Mouse (Mus musculus): ENCODE data around the gene Son.
"Not testable (repeated sequence)": the region's sequence is repeated elsewhere in the genome, so short reads cannot be mapped to it uniquely, and the experiment has no call there.

Gene Son

GRCm38 (mm10) chr16:91639161-91639560 lies 8.1 kb upstream of the Son start:
- no peak for DNase-seq (ENCODE audit: low spot score in 2 of 2)

GRCm38 (mm10) chr16:91639636-91640035 lies 7.7 kb upstream of the Son start:
- no peak for DNase-seq (ENCODE audit: low spot score in 2 of 2)

GRCm38 (mm10) chr16:91640171-91640570 lies 7.1 kb upstream of the Son start:
- no peak for DNase-seq (ENCODE audit: low spot score in 2 of 2)

- DNase-seq (ENCODE audit: low spot score in 2 of 2) = no peak
Observed at GRCm38 (mm10) chr16:91644901-91645300, 2.4 kb upstream of the Son start.

- DNase-seq (ENCODE audit: low spot score in 2 of 2) = not testable (repeated sequence)
Observed at GRCm38 (mm10) chr16:91645420-91645819, 1.9 kb upstream of the Son start.

GRCm38 (mm10) chr16:91645995-91646602 lies 1.2 kb upstream of the Son start:
- DNase-seq (ENCODE audit: low spot score in 2 of 2) = no peak

GRCm38 (mm10) chr16:91646681-91647419 lies 456 bp upstream of the Son start, which contains the start of gene Gart:
TSS of gene Gart (minus strand) at chr16:91646952.
- DNase-seq (ENCODE audit: low spot score in 2 of 2) = peak; percentile 90 to 91

GRCm38 (mm10) chr16:91648220-91648550 lies 879 bp downstream of the Son start:
- peak; percentile 62 to 79 for DNase-seq (ENCODE audit: low spot score in 2 of 2)

- no peak for DNase-seq (ENCODE audit: low spot score in 2 of 2)
Observed at GRCm38 (mm10) chr16:91649246-91649645, 1.9 kb downstream of the Son start.

GRCm38 (mm10) chr16:91649781-91650180 lies 2.5 kb downstream of the Son start:
- DNase-seq (ENCODE audit: low spot score in 2 of 2) = no peak

- no peak for DNase-seq (ENCODE audit: low spot score in 2 of 2)
Observed at GRCm38 (mm10) chr16:91652191-91652590, 4.9 kb downstream of the Son start.

GRCm38 (mm10) chr16:91655285-91655684 lies 8.0 kb downstream of the Son start:
- DNase-seq (ENCODE audit: low spot score in 2 of 2) = no peak

GRCm38 (mm10) chr16:91657285-91657684 lies 10.0 kb downstream of the Son start:
- DNase-seq (ENCODE audit: low spot score in 2 of 2) = no peak

GRCm38 (mm10) chr16:91658471-91658870 lies 11.2 kb downstream of the Son start:
- no peak for DNase-seq (ENCODE audit: low spot score in 2 of 2)

GRCm38 (mm10) chr16:91659798-91660197 lies 12.5 kb downstream of the Son start:
- DNase-seq (ENCODE audit: low spot score in 2 of 2) = no peak

GRCm38 (mm10) chr16:91661397-91661796 lies 14.1 kb downstream of the Son start:
- DNase-seq (ENCODE audit: low spot score in 2 of 2) = no peak

GRCm38 (mm10) chr16:91662336-91662735 lies 15.0 kb downstream of the Son start:
- no peak for DNase-seq (ENCODE audit: low spot score in 2 of 2)

- DNase-seq (ENCODE audit: low spot score in 2 of 2) = no peak
Observed at GRCm38 (mm10) chr16:91663795-91664194, 16.5 kb downstream of the Son start.

- no peak for DNase-seq (ENCODE audit: low spot score in 2 of 2)
Observed at GRCm38 (mm10) chr16:91674500-91674899, 27.2 kb downstream of the Son start.

- DNase-seq (ENCODE audit: low spot score in 2 of 2) = no peak
Observed at GRCm38 (mm10) chr16:91678147-91678911, 31.0 kb downstream of the Son start.

GRCm38 (mm10) chr16:91680656-91681055 lies 33.4 kb downstream of the Son start:
- no peak for DNase-seq (ENCODE audit: low spot score in 2 of 2)

GRCm38 (mm10) chr16:91685526-91685925 lies 38.2 kb downstream of the Son start:
- no peak for DNase-seq (ENCODE audit: low spot score in 2 of 2)

GRCm38 (mm10) chr16:91686369-91686768 lies 39.1 kb downstream of the Son start:
- DNase-seq (ENCODE audit: low spot score in 2 of 2) = no peak
